Mouse (Mus musculus): ENCODE measurements around the gene Ppp2r5b. TPM values are rescaled to one million over a fixed set of nuclear protein-coding genes. Genes with fewer than 3 reads are reported as not detected.

The Ppp2r5b gene
- polyA plus RNA-seq, 1 experiment from 2014 or later, result 39.2 TPM

DNA sequence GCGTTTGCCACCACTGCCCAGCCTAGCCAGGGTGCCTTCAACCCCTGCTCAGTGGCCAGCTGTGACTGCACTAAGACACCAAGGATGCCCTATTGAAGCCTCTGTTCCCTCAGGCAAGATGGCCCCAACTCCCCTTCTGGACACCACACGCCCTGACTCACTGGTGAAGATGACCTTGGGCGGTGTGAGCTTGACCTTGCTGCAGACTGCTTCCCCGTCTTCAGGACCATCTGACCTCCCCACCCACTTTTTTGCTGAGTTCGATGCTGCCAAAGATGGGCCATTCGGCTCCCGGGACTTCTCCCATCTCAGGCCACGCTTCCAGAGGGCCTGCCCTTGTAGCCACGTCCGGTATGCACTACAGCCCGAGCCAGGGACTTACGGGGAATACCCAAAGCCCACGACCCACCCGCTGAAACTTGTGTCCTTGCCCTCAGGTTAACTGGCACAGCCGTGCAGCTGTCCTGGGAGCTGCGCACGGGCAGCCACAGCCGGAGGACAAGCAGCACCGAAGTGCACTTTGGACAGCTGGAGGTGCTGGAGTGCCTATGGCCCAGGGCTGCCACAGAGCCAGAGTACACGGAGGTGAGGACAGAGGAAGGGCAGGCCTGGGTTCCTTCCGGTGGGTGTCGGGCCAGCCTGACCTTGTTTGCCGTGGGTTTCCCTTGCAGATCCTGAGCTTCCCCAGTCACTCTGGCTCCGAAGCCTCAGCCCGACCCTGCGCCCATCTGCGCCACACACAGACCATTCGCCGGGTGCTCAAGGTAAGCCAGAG is 12.0 kb upstream of the Ppp2r5b start:
- no peak overlapping the region for H3K27ac ChIP-seq (replicated peaks)
- 92% methylated on average over 29 of the region's 29 CpGs for WGBS
- ATAC-seq (ENCODE audit: insufficient number of reproducible peaks, low FRiP score, low TSS enrichment, low read depth), result no peak
- peaks cover 69% of the 10 kb centered on the region for H3K36me3 ChIP-seq
- H3K4me3 ChIP-seq (replicated peaks), result no peak overlapping the region
- no peaks in the 10 kb centered on the region for H3K9me3 ChIP-seq (replicated peaks)
- H3K4me2 ChIP-seq (replicated peaks), result no peak overlapping the region
- H3K9ac ChIP-seq, result no peak overlapping the region
- no peaks in the 10 kb centered on the region for H3K27me3 ChIP-seq
- peaks cover 6% of the 10 kb centered on the region for H3K4me1 ChIP-seq

GRCm38 (mm10) chr19:6245806-6246205 is 10.1 kb upstream of the Ppp2r5b start:
- H3K4me3 ChIP-seq (replicated peaks), result no peak overlapping the region
- peaks cover 13% of the 10 kb centered on the region for H3K4me1 ChIP-seq
- H3K9me3 ChIP-seq (replicated peaks), result no peaks in the 10 kb centered on the region
- no peak overlapping the region for H3K4me2 ChIP-seq (replicated peaks)
- H3K9ac ChIP-seq, result no peak overlapping the region
- no peak for ATAC-seq (ENCODE audit: insufficient number of reproducible peaks, low FRiP score, low TSS enrichment, low read depth)
- no peak overlapping the region for H3K27ac ChIP-seq (replicated peaks)
- 46% methylated on average over 1 of the region's 1 CpGs for WGBS
- peaks cover 53% of the 10 kb centered on the region for H3K36me3 ChIP-seq
- H3K27me3 ChIP-seq, result no peaks in the 10 kb centered on the region

DNA sequence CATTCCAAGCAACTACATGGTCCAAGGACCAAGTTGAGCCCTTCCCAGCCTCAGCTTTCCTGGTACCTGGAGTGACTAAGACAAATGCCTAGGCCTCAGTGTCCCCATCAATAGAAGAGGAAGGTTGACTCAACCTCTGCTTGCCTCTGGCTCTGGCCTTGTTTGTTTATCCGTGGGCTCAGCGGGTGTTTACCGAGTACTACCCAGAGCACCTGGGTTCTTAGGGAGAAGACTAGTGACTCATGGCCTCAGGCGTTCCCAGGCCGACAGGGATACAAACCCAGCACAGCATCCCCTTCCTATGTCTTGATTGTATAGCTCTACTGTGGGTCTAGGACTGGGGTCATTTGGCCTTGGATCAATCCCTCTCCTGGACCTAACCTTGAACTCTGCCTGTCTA is 7.6 kb upstream of the Ppp2r5b start:
- Histone ChIP-seq H3K27ac (replicated peaks) (no peak overlapping the region), H3K4me1 (peaks cover 13% of the 10 kb centered on the region), H3K4me3 (replicated peaks) (no peak overlapping the region), H3K9ac (no peak overlapping the region), H3K9me3 (replicated peaks) (no peaks in the 10 kb centered on the region), H3K4me2 (replicated peaks) (no peak overlapping the region), H3K36me3 (peaks cover 38% of the 10 kb centered on the region), H3K27me3 (no peaks in the 10 kb centered on the region)
- no peak for ATAC-seq (ENCODE audit: insufficient number of reproducible peaks, low FRiP score, low TSS enrichment, low read depth)
- 69% methylated on average over 5 of the region's 5 CpGs for WGBS

- H3K9me3 ChIP-seq (replicated peaks), result no peaks in the 10 kb centered on the region
- H3K27ac ChIP-seq (replicated peaks), result peak overlapping the region; percentile 55
- peaks cover 28% of the 10 kb centered on the region for H3K36me3 ChIP-seq
- H3K27me3 ChIP-seq, result no peaks in the 10 kb centered on the region
- peak overlapping the region; percentile 67 for H3K9ac ChIP-seq
- H3K4me2 ChIP-seq (replicated peaks), result peak overlapping the region; percentile 85
- H3K4me3 ChIP-seq (replicated peaks), result peak overlapping the region; percentile 91
- 0% methylated on average over 4 of the region's 4 CpGs for WGBS
- H3K4me1 ChIP-seq, result peaks cover 13% of the 10 kb centered on the region
- no peak for ATAC-seq (ENCODE audit: insufficient number of reproducible peaks, low FRiP score, low TSS enrichment, low read depth)
Measured at GRCm38 (mm10) chr19:6242281-6242680, 6.6 kb upstream of the Ppp2r5b start.

DNA sequence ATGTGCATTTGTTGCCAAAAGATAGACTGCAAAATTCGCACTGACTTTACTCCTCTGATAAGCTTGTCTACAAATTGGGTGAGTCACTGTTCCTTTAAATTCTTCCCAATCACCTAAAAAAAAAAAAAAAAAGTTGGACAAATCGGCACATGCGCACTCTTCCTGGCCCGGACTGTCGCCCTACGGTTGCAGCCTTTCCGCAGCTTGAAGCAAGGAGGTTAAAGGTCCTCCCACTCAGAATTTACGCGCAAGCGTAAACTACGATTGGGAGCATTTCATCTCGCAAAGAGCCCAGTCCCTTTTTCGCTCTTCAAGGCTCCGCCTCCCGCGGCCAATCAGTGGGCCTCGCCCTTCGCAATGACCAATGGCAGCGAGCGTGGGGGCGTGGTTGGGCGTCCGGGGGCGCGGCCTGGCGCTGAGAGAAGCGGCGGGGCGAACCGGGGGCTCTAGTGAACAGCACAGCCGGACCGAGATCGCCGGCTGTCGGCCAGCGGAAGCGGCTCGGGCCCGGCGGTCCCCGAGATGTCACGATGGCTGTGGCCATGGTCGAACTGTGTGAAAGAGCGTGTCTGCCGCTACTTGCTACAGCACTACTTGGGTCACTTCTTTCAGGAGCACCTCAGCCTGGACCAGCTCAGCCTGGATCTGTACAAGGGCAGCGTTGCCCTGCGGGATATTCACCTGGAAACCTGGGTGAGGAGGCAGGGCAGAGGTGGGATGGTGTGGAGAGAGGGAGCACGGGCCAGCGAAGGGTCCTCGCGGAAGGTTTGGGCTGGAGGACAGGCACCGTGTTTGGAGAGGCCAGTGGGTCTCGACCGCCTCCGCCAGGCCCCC is 5.8 kb upstream of the Ppp2r5b start, which contains the start of gene Atg2a:
Gene Atg2a, plus strand, starts transcription at position 395 of the 834 bp plus-strand sequence.
- H3K36me3 ChIP-seq, result peaks cover 20% of the 10 kb centered on the region
- H3K4me1 ChIP-seq, result peaks cover 15% of the 10 kb centered on the region
- peak within 1 kb of the TSS; percentile 85 for H3K4me2 ChIP-seq (replicated peaks)
- H3K9ac ChIP-seq, result peak within 1 kb of the TSS; percentile 67
- peak within 1 kb of the TSS; percentile 91 for H3K4me3 ChIP-seq (replicated peaks)
- under 1% methylated on average over 55 of the region's 55 CpGs for WGBS
- peak within 1 kb of the TSS; percentile 73 for H3K27ac ChIP-seq (replicated peaks)
- H3K27me3 ChIP-seq, result no peaks in the 10 kb centered on the region
- no peaks in the 10 kb centered on the region for H3K9me3 ChIP-seq (replicated peaks)
- peak; percentile 95 for ATAC-seq (ENCODE audit: insufficient number of reproducible peaks, low FRiP score, low TSS enrichment, low read depth)

DNA sequence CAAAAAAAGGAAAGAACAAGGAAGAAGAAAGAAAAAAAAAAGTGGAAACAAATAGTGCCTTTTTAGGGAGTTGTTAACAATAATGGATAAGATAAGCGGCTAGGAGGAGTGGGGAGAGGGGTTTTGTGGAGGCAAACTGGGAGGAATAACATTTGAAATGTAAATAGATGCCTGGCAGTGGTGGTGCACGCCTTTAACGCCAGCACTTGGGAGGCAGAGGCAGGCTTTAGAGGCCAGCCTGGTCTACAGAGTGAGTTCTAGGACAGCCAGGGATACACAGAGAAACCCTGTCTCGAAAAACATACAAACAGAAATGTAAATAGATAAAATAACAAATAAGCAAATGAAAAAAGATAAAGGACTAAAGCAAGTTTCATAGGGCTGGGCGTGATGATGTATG is 5.1 kb upstream of the Ppp2r5b start:
- ATAC-seq (ENCODE audit: insufficient number of reproducible peaks, low FRiP score, low TSS enrichment, low read depth), result no peak
- Histone ChIP-seq H3K36me3 (peaks cover 13% of the 10 kb centered on the region), H3K27ac (replicated peaks) (peak overlapping the region; percentile 73), H3K4me1 (peaks cover 18% of the 10 kb centered on the region), H3K4me3 (replicated peaks) (peak overlapping the region; percentile 91), H3K9me3 (replicated peaks) (no peaks in the 10 kb centered on the region), H3K27me3 (no peaks in the 10 kb centered on the region), H3K9ac (no peak overlapping the region), H3K4me2 (replicated peaks) (peak overlapping the region; percentile 17)
- WGBS, result 39% methylated on average over 5 of the region's 5 CpGs

GRCm38 (mm10) chr19:6240136-6240535 is 4.5 kb upstream of the Ppp2r5b start:
- H3K4me2 ChIP-seq (replicated peaks), result no peak overlapping the region
- no peak overlapping the region for H3K9ac ChIP-seq
- H3K4me1 ChIP-seq, result peaks cover 19% of the 10 kb centered on the region
- no peaks in the 10 kb centered on the region for H3K9me3 ChIP-seq (replicated peaks)
- no peak for ATAC-seq (ENCODE audit: insufficient number of reproducible peaks, low FRiP score, low TSS enrichment, low read depth)
- no peak overlapping the region for H3K4me3 ChIP-seq (replicated peaks)
- H3K27ac ChIP-seq (replicated peaks), result no peak overlapping the region
- WGBS, result 55% methylated on average over 1 of the region's 1 CpGs
- H3K27me3 ChIP-seq, result no peaks in the 10 kb centered on the region
- H3K36me3 ChIP-seq, result peaks cover 9% of the 10 kb centered on the region

GRCm38 (mm10) chr19:6238740-6239139 is 3.1 kb upstream of the Ppp2r5b start:
- Histone ChIP-seq H3K9me3 (replicated peaks) (no peaks in the 10 kb centered on the region), H3K27me3 (no peaks in the 10 kb centered on the region), H3K27ac (replicated peaks) (no peak overlapping the region), H3K36me3 (no peaks in the 10 kb centered on the region), H3K4me1 (peaks cover 30% of the 10 kb centered on the region), H3K9ac (no peak overlapping the region), H3K4me2 (replicated peaks) (no peak overlapping the region), H3K4me3 (replicated peaks) (no peak overlapping the region)
- ATAC-seq (ENCODE audit: insufficient number of reproducible peaks, low FRiP score, low TSS enrichment, low read depth), result no peak

DNA sequence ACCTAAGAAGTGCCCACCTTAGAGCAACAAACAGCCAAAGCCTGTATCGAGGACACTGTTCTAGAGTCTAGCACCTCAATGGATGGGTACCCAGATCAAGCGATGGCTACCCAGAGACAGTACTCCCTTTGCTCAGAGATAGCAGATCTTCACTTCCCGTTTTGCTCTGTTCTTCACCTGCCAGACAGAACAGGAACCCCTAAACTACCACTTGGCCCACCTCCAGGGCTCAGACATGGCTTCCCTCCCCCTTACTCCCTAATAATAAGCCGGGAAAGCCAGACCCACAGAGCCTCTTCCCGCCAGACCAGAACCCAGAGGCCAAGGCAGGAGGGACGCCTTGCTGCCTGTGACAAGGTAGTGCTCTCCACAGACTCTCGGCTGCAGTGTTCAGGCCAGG is 1.2 kb upstream of the Ppp2r5b start:
- Histone ChIP-seq H3K4me3 (replicated peaks) (no peak overlapping the region), H3K27me3 (no peaks in the 10 kb centered on the region), H3K36me3 (peaks cover 15% of the 10 kb centered on the region), H3K4me1 (peaks cover 17% of the 10 kb centered on the region), H3K9me3 (replicated peaks) (no peaks in the 10 kb centered on the region), H3K9ac (no peak overlapping the region), H3K4me2 (replicated peaks) (no peak overlapping the region), H3K27ac (replicated peaks) (no peak overlapping the region)
- ATAC-seq (ENCODE audit: insufficient number of reproducible peaks, low FRiP score, low TSS enrichment, low read depth), result no peak
- WGBS, result 66% methylated on average over 7 of the region's 7 CpGs

DNA sequence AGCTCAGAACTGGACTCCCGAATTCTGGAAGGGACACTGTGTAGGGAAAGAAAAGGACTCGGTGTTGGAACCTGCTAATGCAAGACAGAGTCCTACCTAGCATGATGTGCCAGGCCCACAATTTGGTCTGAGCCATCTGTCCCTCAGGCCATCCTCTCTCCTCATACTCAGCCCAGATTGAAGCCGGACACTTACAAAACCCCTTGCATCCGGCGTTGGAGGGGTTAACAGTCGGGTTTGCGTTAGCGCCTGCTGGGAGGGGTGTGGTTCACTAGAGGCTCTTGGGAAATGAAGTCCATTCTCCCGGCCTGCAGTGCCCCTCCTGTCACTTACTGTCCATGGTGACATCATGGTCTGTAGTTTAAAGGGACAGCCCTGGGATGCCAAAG is 375 bp upstream of the Ppp2r5b start:
- ATAC-seq (ENCODE audit: insufficient number of reproducible peaks, low FRiP score, low TSS enrichment, low read depth), result peak; percentile 91
- Histone ChIP-seq H3K4me1 (peaks cover 17% of the 10 kb centered on the region), H3K9ac (peak overlapping the region; percentile 73), H3K9me3 (replicated peaks) (no peaks in the 10 kb centered on the region), H3K27ac (replicated peaks) (peak overlapping the region; percentile 99), H3K4me2 (replicated peaks) (peak overlapping the region; percentile 83), H3K36me3 (peaks cover 23% of the 10 kb centered on the region), H3K27me3 (no peaks in the 10 kb centered on the region), H3K4me3 (replicated peaks) (peak overlapping the region; percentile 82)
- WGBS, result 1% methylated on average over 9 of the region's 9 CpGs

- 0 out of 2 replicates have a peak overlapping the region, but pooled peaks have one; percentile 73 for H3K9ac ChIP-seq
- peaks cover 17% of the 10 kb centered on the region for H3K4me1 ChIP-seq
- WGBS, result 68% methylated on average over 11 of the region's 11 CpGs
- H3K27me3 ChIP-seq, result no peaks in the 10 kb centered on the region
- H3K4me2 ChIP-seq (replicated peaks), result peak overlapping the region; percentile 83
- H3K9me3 ChIP-seq (replicated peaks), result no peaks in the 10 kb centered on the region
- peaks cover 39% of the 10 kb centered on the region for H3K36me3 ChIP-seq
- no peak for ATAC-seq (ENCODE audit: insufficient number of reproducible peaks, low FRiP score, low TSS enrichment, low read depth)
- no peak overlapping the region for H3K27ac ChIP-seq (replicated peaks)
- peak overlapping the region; percentile 82 for H3K4me3 ChIP-seq (replicated peaks)
Measured at GRCm38 (mm10) chr19:6234337-6235083, 1.2 kb downstream of the Ppp2r5b start.
